Mouse (Mus musculus) heart, embryonic 11.5 days (tissue): Measurements from ENCODE around the gene Snrpa. TPM values are rescaled to one million over a fixed set of nuclear protein-coding genes. Genes with fewer than 3 reads are reported as not detected.

Experiments used
- ATAC-seq: fragments of 200-750 bp; cut with Nextera tagmentation; replicated peaks from 2 replicates; pipeline ENCODE4 v1.8.0; 2017; ENCODE audit warnings: moderate library complexity; ENCODE audit not compliant: insufficient number of reproducible peaks, low FRiP score, low TSS enrichment
- H3K27ac ChIP-seq: fragments of 300-500 bp; sonication (generic); 2 replicates; pipeline ENCODE4 v1.5.1; 2014; ENCODE audit warnings: mild to moderate bottlenecking, low read depth, low read length
- H3K27me3 ChIP-seq: fragments of 300-500 bp; sonication (generic); 2 replicates; pipeline ENCODE4 v1.6.1; 2014; ENCODE audit warnings: mild to moderate bottlenecking, low read length, mixed read lengths; ENCODE audit not compliant: control insufficient read depth, insufficient read depth
- H3K36me3 ChIP-seq: fragments of 300-500 bp; sonication (generic); 2 replicates; pipeline ENCODE4 v1.6.1; 2014; ENCODE audit warnings: mild to moderate bottlenecking, low read length, moderate library complexity, mixed read lengths; ENCODE audit not compliant: control insufficient read depth, insufficient read depth
- H3K4me1 ChIP-seq: fragments of 300-500 bp; sonication (generic); 2 replicates; pipeline ENCODE4 v1.6.1; 2014; ENCODE audit warnings: low read length; ENCODE audit not compliant: control insufficient read depth, insufficient read depth
- H3K4me2 ChIP-seq: fragments of 300-500 bp; sonication (generic); 2 replicates; pipeline ENCODE4 v1.6.1; 2014; ENCODE audit warnings: mild to moderate bottlenecking, moderate library complexity
- H3K4me3 ChIP-seq: fragments of 300-500 bp; sonication (generic); 2 replicates; pipeline ENCODE4 v1.5.1; 2014; ENCODE audit warnings: low read depth, low read length
- H3K9ac ChIP-seq: fragments of 300-500 bp; sonication (generic); 2 replicates; pipeline ENCODE4 v1.6.1; 2014; ENCODE audit warnings: mild to moderate bottlenecking, low read depth, low read length, moderate library complexity
- H3K9me3 ChIP-seq: fragments of 300-500 bp; sonication (generic); replicated peaks from 2 replicates; pipeline ENCODE4 v1.6.1; 2016; ENCODE audit warnings: low read length; ENCODE audit not compliant: control insufficient read depth
- WGBS: fragments of 180-500 bp; shearing (Covaris S2); extraction: QIAGEN DNeasy Blood & Tissue Kit; methylation state at CpG from one replicate; pipeline ENCODE4 v1.1.7; 2014; ENCODE audit not compliant: insufficient replicate concordance; 5-methylcytosine and 5-hydroxymethylcytosine counted together
- polyA plus RNA-seq: library from polyadenylated mRNA; unstranded; fragments of >200 nt; fragmentation: Nextera tagmentation; extraction: Ambion mirVana; gene quantifications from 2 replicates; pipeline ENCODE4 v1.2.1, GENCODE M21; 2014

The Snrpa gene
- polyA plus RNA-seq, 1 experiment from 2014 or later, result 210 TPM

- ATAC-seq, result no peak
- H3K4me2 ChIP-seq, result no peak overlapping the region
Observed at GRCm38 (mm10) chr7:27231693-27232331, 35.7 kb upstream of the Snrpa start.

DNA sequence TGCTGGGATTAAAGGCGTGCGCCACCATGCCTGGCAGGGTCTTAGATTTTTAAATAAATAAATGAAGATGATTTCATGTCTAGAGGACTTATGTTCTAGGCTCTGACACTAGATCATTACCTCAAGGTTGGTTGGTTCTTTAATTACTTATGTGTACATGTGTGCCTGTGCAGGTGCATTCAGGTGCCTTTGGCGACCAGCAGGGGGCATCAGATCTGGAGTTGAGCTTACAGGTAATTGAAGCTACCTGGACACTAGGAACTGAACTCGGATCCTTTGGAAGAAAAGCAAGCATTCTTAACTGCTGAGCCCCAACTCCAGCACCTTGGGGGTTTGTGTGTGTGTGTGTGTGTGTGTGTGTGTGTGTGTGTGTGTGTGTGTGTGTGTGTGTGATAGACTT lies 34.7 kb upstream of the Snrpa start:
- ATAC-seq, result no peak
- Histone ChIP-seq H3K36me3 (no peaks in the 10 kb centered on the region), H3K9me3 (no peaks in the 10 kb centered on the region), H3K27ac (no peak overlapping the region), H3K4me2 (no peak overlapping the region), H3K9ac (no peak overlapping the region), H3K27me3 (no peaks in the 10 kb centered on the region), H3K4me3 (no peak overlapping the region), H3K4me1 (peaks cover 24% of the 10 kb centered on the region)
- 74% methylated on average over 4 of the region's 4 CpGs for WGBS

More at GRCm38 (mm10) chr7:27231693-27232331, 35.7 kb upstream of the Snrpa start:
- Histone ChIP-seq H3K4me1 (peaks cover 14% of the 10 kb centered on the region), H3K4me3 (no peak overlapping the region), H3K27ac (no peak overlapping the region), H3K27me3 (no peaks in the 10 kb centered on the region), H3K9me3 (no peaks in the 10 kb centered on the region), H3K36me3 (no peaks in the 10 kb centered on the region), H3K9ac (no peak overlapping the region)
- 64% methylated on average over 7 of the region's 7 CpGs for WGBS

GRCm38 (mm10) chr7:27228865-27229264 lies 32.8 kb upstream of the Snrpa start:
- peak overlapping the region; percentile 75 for H3K4me2 ChIP-seq
- no peaks in the 10 kb centered on the region; the same call in 1 of the 2 replicates for H3K36me3 ChIP-seq
- H3K4me3 ChIP-seq, result peak overlapping the region; percentile 69
- H3K4me1 ChIP-seq, result peaks cover 33% of the 10 kb centered on the region
- no peaks in the 10 kb centered on the region for H3K9me3 ChIP-seq
- 20% methylated on average over 6 of the region's 6 CpGs for WGBS
- peak overlapping the region; percentile 81 for H3K27ac ChIP-seq
- H3K9ac ChIP-seq, result peak overlapping the region; percentile 82
- H3K27me3 ChIP-seq, result no peaks in the 10 kb centered on the region
- ATAC-seq, result no peak

DNA sequence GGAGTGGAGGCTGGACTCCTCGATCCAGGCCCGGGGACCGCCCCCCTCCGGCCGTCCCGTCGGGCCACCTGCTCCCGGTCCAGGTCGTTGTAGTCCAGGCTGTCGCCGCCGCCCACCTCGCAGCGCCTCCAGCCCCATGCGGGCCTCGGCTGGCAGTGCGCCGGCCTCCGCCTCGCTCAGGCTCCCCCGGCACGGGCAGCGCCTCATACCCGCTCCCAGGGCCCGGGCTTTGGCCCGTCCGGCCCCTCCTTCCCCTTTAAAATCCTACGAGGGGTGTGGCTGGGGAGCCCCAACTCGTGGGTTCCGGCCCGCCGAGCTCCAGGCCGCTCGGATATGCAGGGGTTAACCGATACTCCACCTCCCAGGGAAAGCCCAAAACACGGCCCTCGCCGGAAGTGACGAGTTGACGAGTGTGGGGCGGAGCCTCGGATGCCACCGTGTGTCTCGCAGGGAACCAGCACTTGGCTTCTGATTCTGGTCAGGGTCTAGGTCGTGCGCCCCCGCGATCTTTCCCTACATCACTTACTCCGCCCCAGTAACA lies 32.3 kb upstream of the Snrpa start, which contains the start of gene Itpkc:
Itpkc (minus strand) TSS at position 381 of the 541 bp plus-strand sequence.
- Histone ChIP-seq H3K36me3 (no peaks in the 10 kb centered on the region; the same call in 1 of the 2 replicates), H3K27me3 (no peaks in the 10 kb centered on the region), H3K4me2 (peak within 1 kb of the TSS; percentile 75), H3K9ac (peak within 1 kb of the TSS; percentile 82), H3K4me3 (peak within 1 kb of the TSS; percentile 69), H3K4me1 (peaks cover 29% of the 10 kb centered on the region), H3K27ac (peak within 1 kb of the TSS; percentile 81), H3K9me3 (no peaks in the 10 kb centered on the region)
- WGBS, result under 1% methylated on average over 49 of the region's 49 CpGs
- ATAC-seq, result peak; percentile 82

GRCm38 (mm10) chr7:27227676-27228075 lies 31.6 kb upstream of the Snrpa start:
- ATAC-seq, result no peak
- Histone ChIP-seq H3K27me3 (no peaks in the 10 kb centered on the region), H3K4me2 (peak overlapping the region; percentile 75), H3K36me3 (no peaks in the 10 kb centered on the region; the same call in none of the 2 replicates), H3K4me3 (peak overlapping the region; percentile 69), H3K9me3 (no peaks in the 10 kb centered on the region), H3K9ac (peak overlapping the region; percentile 82), H3K4me1 (peaks cover 28% of the 10 kb centered on the region; the same call in 1 of the 2 replicates), H3K27ac (no peak overlapping the region; the same call in 1 of the 2 replicates)
- WGBS, result 2% methylated on average over 10 of the region's 10 CpGs

- peak overlapping the region; percentile 82 for H3K9ac ChIP-seq
- H3K27ac ChIP-seq, result no peak overlapping the region
- no peaks in the 10 kb centered on the region for H3K9me3 ChIP-seq
- H3K4me3 ChIP-seq, result peak overlapping the region; percentile 69
- no peaks in the 10 kb centered on the region; the same call in none of the 2 replicates for H3K36me3 ChIP-seq
- H3K4me2 ChIP-seq, result peak overlapping the region; percentile 75
- WGBS, result 34% methylated on average over 9 of the region's 9 CpGs
- no peaks in the 10 kb centered on the region for H3K27me3 ChIP-seq
- H3K4me1 ChIP-seq, result peaks cover 28% of the 10 kb centered on the region; the same call in 1 of the 2 replicates
- no peak for ATAC-seq
Observed at GRCm38 (mm10) chr7:27227276-27227675, 31.2 kb upstream of the Snrpa start.

GRCm38 (mm10) chr7:27224877-27225575 lies 29.0 kb upstream of the Snrpa start:
- H3K36me3 ChIP-seq, result no peaks in the 10 kb centered on the region; the same call in none of the 2 replicates
- H3K4me3 ChIP-seq, result no peak overlapping the region
- H3K9ac ChIP-seq, result 0 out of 2 replicates have a peak overlapping the region, but pooled peaks have one; percentile 7
- H3K27ac ChIP-seq, result no peak overlapping the region
- peak overlapping the region; percentile 4; the same call in 1 of the 2 replicates for H3K4me2 ChIP-seq
- no peaks in the 10 kb centered on the region for H3K27me3 ChIP-seq
- peaks cover 28% of the 10 kb centered on the region; the same call in 1 of the 2 replicates for H3K4me1 ChIP-seq
- no peak for ATAC-seq
- H3K9me3 ChIP-seq, result no peaks in the 10 kb centered on the region
- WGBS, result 82% methylated on average over 11 of the region's 11 CpGs

GRCm38 (mm10) chr7:27222538-27222937 lies 26.5 kb upstream of the Snrpa start:
- Histone ChIP-seq H3K9ac (no peak overlapping the region), H3K27ac (no peak overlapping the region), H3K4me2 (no peak overlapping the region), H3K27me3 (no peaks in the 10 kb centered on the region), H3K4me3 (no peak overlapping the region), H3K4me1 (peaks cover 26% of the 10 kb centered on the region; the same call in 1 of the 2 replicates), H3K9me3 (no peaks in the 10 kb centered on the region), H3K36me3 (no peaks in the 10 kb centered on the region; the same call in none of the 2 replicates)
- ATAC-seq, result no peak
- 59% methylated on average over 1 of the region's 1 CpGs for WGBS
